Mouse (Mus musculus): ENCODE results near the gene Creld1. TPM values are rescaled to one million over a fixed set of nuclear protein-coding genes. Genes with fewer than 3 reads are reported as not detected.

The Creld1 gene
- polyA plus RNA-seq, 1 experiment from 2014 or later = 39.6 TPM

DNA sequence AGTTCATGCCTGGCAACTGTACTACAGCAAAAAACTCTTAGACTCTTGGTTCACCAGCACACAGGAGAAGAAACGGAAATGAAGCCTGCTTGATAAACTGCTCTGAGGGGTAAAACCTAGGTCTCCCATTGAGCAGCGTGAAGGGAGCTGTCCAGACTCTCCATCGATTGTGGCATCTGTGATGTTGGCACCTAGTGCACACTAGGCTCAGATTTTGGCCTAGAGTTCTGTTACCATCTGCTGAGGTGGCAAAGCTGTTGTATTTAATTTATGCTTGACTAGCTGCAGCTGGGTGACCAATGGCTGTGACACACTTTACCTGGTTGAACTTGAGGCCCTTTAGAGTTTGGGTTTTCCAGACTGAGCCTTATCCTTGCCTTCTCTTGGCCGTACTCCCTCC lies 35.5 kb upstream of the Creld1 start:
- H3K9me3 ChIP-seq = no peaks in the 10 kb centered on the region

DNA sequence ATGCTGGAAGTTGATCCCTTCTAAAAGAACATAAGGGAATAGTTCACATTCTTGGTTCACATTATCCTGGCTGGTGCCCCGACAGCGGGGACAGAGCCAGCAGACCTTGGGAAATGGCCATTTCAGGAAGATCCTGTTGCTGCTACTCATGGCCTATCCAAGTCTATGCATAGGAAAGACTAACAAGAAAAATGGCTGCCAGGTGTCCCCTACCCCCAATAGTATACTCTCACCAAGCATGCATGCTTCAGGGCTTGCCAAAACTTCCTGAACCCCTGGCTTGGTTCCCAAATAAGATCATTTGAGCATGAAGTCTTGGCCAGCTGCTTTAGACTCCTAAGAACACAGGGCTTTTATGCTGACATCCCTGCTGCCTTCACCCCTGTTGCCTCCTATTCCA lies 31.3 kb upstream of the Creld1 start:
- ATAC-seq (ENCODE audit: low FRiP score) = no peak
- H3K4me3 ChIP-seq (replicated peaks) = no peak overlapping the region
- no peak overlapping the region for H3K27ac ChIP-seq
- H3K36me3 ChIP-seq (replicated peaks) = peaks cover 22% of the 10 kb centered on the region
- H3K4me2 ChIP-seq = no peak overlapping the region
- H3K9ac ChIP-seq = no peak overlapping the region
- H3K9me3 ChIP-seq = no peaks in the 10 kb centered on the region
- 82% methylated on average over 2 of the region's 2 CpGs for WGBS
- H3K4me1 ChIP-seq = no peaks in the 10 kb centered on the region
- H3K27me3 ChIP-seq = no peaks in the 10 kb centered on the region

More for the DNA sequence above, 35.5 kb upstream of the Creld1 start:
- no peak for ATAC-seq (ENCODE audit: low FRiP score)
- Histone ChIP-seq H3K4me3 (replicated peaks) (no peak overlapping the region), H3K4me2 (no peak overlapping the region), H3K4me1 (peaks cover 9% of the 10 kb centered on the region), H3K27me3 (no peaks in the 10 kb centered on the region), H3K36me3 (replicated peaks) (peaks cover 37% of the 10 kb centered on the region), H3K9ac (no peak overlapping the region), H3K27ac (no peak overlapping the region)
- 93% methylated on average over 4 of the region's 4 CpGs for WGBS

DNA sequence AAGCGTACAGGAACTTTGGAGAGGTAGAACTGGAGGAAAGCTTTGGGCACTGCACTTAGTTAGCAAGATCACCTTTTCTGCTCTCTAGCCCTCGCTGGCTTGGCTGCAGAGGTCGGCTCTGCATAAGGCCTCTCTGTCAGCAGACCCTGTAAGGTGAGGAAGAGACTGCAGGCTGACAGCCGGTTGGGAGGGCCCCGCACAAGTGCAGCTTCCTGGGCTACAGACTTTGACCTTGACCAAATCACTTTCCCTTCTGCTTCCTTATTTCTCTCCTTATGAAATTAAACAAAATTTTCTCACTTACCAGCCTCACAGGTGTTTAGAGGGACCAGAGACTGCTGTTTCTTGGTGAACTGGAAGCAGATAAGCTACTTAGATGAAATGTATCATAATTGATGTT lies 28.1 kb upstream of the Creld1 start:
- Histone ChIP-seq H3K36me3 (replicated peaks) (no peaks in the 10 kb centered on the region), H3K9me3 (no peaks in the 10 kb centered on the region), H3K4me3 (replicated peaks) (no peak overlapping the region), H3K4me2 (no peak overlapping the region), H3K4me1 (no peaks in the 10 kb centered on the region), H3K9ac (no peak overlapping the region), H3K27ac (no peak overlapping the region), H3K27me3 (peaks cover 7% of the 10 kb centered on the region; the same call in 1 of the 2 replicates)
- WGBS = 76% methylated on average over 5 of the region's 5 CpGs
- ATAC-seq (ENCODE audit: low FRiP score) = no peak

DNA sequence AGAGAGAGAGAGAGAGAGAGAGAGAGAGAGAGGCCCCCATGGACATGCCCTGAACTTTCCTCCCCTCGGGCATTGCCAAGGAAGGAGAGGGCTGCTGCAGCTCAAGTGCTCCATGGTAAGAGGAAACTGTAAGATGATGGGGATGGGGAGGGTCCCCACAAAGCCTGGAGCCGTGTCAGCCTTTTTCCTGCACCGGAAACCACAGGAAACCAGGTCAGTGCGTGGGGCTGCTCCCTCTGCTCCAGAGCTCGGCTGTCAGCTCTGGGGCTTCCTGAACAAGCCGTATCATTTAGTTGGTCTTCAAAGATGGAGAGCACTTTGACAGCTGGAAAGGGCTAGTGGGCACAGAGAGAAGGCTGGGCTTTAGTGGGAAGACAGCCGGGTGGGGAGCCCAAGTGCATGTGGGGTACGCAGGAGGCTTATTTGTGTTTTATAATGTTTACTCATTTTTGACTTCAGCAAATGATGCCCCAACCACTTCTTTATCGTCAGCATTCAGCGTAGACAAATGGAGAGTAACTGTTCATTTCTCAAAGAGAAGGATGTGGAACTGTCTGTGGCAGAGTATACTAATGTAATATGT lies 25.1 kb upstream of the Creld1 start, which contains the start of gene Il17re:
Gene Il17re, plus strand, starts transcription at position 533 of the 583 bp plus-strand sequence.
- Histone ChIP-seq H3K9ac (no peak within 1 kb of the TSS), H3K4me2 (no peak within 1 kb of the TSS)
- 84% methylated on average over 9 of the region's 10 CpGs for WGBS

DNA sequence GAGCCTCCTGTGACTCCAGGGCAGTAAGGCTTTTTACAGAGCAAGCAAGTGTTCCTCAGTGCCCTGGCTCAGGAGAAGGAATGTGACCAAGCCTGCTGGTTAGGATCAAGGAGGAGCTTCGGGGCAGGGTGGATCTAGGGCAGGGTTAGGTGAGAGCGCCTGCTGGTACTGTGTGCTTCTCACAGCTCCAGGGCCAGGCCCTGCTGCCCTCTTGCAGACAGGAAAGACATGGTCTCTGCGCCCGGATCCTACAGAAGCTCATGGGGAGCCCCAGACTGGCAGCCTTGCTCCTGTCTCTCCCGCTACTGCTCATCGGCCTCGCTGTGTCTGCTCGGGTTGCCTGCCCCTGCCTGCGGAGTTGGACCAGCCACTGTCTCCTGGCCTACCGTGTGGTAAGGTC lies 24.5 kb upstream of the Creld1 start:
- ATAC-seq (ENCODE audit: low FRiP score) = no peak
- H3K9me3 ChIP-seq = no peaks in the 10 kb centered on the region
- H3K36me3 ChIP-seq (replicated peaks) = no peaks in the 10 kb centered on the region
- H3K4me2 ChIP-seq = no peak overlapping the region
- H3K9ac ChIP-seq = no peak overlapping the region
- no peaks in the 10 kb centered on the region for H3K4me1 ChIP-seq
- no peak overlapping the region for H3K27ac ChIP-seq
- H3K4me3 ChIP-seq (replicated peaks) = no peak overlapping the region
- H3K27me3 ChIP-seq = peaks cover 13% of the 10 kb centered on the region; the same call in 1 of the 2 replicates
- 77% methylated on average over 10 of the region's 10 CpGs for WGBS

More for the DNA sequence above, 25.1 kb upstream of the Creld1 start, which contains the start of gene Il17re:
- Histone ChIP-seq H3K4me3 (replicated peaks) (no peak within 1 kb of the TSS), H3K27me3 (peaks cover 13% of the 10 kb centered on the region; the same call in 1 of the 2 replicates), H3K4me1 (no peaks in the 10 kb centered on the region), H3K9me3 (no peaks in the 10 kb centered on the region), H3K36me3 (replicated peaks) (no peaks in the 10 kb centered on the region), H3K27ac (no peak within 1 kb of the TSS)
- no peak for ATAC-seq (ENCODE audit: low FRiP score)

DNA sequence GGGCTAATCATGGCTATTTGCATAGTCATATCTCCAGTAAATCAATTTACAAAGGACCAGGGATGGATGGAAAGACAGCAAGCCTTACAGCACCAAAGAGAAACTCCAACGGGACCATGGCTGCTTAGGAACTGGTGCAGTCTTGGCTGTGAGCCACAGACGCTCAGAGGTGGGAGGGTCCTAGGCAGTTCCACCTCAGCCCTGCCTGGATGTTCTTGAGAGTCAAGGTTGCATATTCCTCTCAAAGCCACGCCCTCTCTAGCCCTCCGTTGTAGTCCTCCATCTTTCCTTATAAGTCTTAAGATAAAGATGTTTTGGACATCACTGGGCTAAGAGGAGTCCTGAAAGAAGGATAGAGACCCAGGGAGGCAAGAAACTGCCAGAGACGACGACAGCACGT lies 19.1 kb upstream of the Creld1 start:
- no peak overlapping the region for H3K4me3 ChIP-seq (replicated peaks)
- no peaks in the 10 kb centered on the region for H3K36me3 ChIP-seq (replicated peaks)
- no peaks in the 10 kb centered on the region; the same call in 1 of the 2 replicates for H3K4me1 ChIP-seq
- peaks cover 24% of the 10 kb centered on the region for H3K27me3 ChIP-seq
- no peak overlapping the region for H3K9ac ChIP-seq
- WGBS = 75% methylated on average over 7 of the region's 7 CpGs
- H3K9me3 ChIP-seq = no peaks in the 10 kb centered on the region
- no peak overlapping the region for H3K27ac ChIP-seq
- H3K4me2 ChIP-seq = no peak overlapping the region
- ATAC-seq (ENCODE audit: low FRiP score) = no peak

DNA sequence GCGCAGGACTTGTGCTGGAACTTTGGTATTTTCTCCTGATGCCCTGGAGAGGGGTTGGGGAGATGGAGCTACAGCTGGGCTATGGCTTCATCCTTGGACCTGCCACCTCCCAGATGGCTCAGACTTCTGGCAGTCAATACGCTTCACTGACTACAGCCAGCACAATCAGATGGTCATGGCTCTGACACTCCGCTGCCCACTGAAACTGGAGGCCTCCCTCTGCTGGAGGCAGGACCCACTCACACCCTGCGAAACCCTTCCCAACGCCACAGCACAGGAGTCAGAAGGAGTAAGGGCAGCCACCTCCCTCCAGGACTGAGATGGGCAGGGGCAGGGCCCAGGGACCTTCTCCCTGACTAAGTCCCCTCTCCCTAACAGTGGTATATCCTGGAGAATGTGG lies 17.5 kb upstream of the Creld1 start:
- no peaks in the 10 kb centered on the region for H3K9me3 ChIP-seq
- ATAC-seq (ENCODE audit: low FRiP score) = no peak
- H3K27me3 ChIP-seq = peaks cover 40% of the 10 kb centered on the region
- no peak overlapping the region for H3K27ac ChIP-seq
- H3K9ac ChIP-seq = no peak overlapping the region
- WGBS = 58% methylated on average over 5 of the region's 5 CpGs
- no peaks in the 10 kb centered on the region for H3K36me3 ChIP-seq (replicated peaks)
- H3K4me3 ChIP-seq (replicated peaks) = no peak overlapping the region
- no peak overlapping the region for H3K4me2 ChIP-seq
- H3K4me1 ChIP-seq = peaks cover 7% of the 10 kb centered on the region

DNA sequence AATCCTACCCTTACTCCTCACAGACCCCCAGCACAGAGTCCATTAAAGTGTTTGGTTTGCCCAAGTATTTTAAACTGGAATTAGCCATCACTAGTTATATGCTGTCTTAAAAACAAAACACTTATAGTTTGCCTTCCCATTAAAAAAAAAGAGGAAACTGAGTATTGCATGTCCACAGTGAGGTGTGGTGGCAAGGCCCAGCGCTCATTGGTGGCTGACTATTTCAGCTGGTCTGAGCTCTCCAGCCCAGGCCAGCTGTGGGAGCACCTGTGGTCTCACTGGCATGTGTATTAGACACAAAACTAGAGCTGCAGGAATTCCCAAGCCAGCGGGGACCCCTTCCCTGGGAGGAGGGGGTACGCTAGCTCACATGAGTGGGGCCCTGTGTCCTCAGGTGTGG lies 14.6 kb upstream of the Creld1 start:
- H3K4me2 ChIP-seq = peak overlapping the region; percentile 59; the same call in 1 of the 2 replicates
- H3K27me3 ChIP-seq = peaks cover 55% of the 10 kb centered on the region
- peaks cover 11% of the 10 kb centered on the region for H3K4me1 ChIP-seq
- H3K36me3 ChIP-seq (replicated peaks) = no peaks in the 10 kb centered on the region
- ATAC-seq (ENCODE audit: low FRiP score) = no peak
- no peak overlapping the region for H3K4me3 ChIP-seq (replicated peaks)
- no peak overlapping the region for H3K27ac ChIP-seq
- no peaks in the 10 kb centered on the region for H3K9me3 ChIP-seq
- WGBS = 62% methylated on average over 3 of the region's 3 CpGs
- H3K9ac ChIP-seq = no peak overlapping the region

DNA sequence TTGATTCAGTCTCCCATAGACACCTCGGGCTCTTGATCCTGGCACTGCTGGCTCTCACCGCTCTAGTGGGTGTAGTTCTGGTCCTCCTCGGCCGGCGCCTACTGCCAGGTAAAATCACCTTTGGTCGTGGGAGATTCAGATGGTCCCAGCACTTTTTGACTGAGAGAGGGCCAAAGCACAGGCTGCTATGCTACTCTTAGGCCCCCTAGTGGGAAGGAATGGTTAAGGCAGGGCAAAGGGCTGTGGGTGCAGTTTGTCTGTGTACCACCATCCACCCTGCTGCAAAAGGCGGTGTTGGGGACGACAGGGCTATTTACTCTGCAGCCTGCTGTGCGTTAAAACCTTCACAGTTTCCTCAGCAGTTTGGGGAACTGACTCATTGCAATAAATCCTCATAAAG lies 14.1 kb upstream of the Creld1 start:
- peaks cover 55% of the 10 kb centered on the region for H3K27me3 ChIP-seq
- ATAC-seq (ENCODE audit: low FRiP score) = peak; percentile 62
- 8% methylated on average over 9 of the region's 9 CpGs for WGBS
- H3K9me3 ChIP-seq = no peaks in the 10 kb centered on the region
- H3K4me2 ChIP-seq = peak overlapping the region; percentile 59
- H3K4me1 ChIP-seq = peaks cover 11% of the 10 kb centered on the region
- no peaks in the 10 kb centered on the region for H3K36me3 ChIP-seq (replicated peaks)
- H3K27ac ChIP-seq = no peak overlapping the region
- peak overlapping the region; percentile 33 for H3K9ac ChIP-seq
- peak overlapping the region; percentile 35 for H3K4me3 ChIP-seq (replicated peaks)

DNA sequence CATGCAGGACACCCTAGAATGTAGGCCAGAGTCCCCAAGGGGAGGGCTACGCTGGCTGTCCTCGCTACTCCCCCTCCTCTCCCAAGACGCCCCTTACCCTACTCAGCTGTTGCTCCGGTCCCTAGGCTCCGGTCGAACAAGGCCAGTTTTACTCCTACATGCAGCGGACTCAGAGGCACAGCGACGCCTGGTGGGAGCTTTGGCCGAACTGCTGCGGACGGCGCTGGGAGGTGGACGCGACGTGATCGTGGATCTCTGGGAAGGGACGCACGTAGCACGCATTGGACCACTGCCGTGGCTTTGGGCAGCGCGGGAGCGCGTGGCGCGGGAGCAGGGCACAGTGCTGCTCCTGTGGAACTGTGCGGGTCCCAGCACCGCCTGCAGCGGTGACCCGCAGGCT lies 13.7 kb upstream of the Creld1 start:
- H3K4me2 ChIP-seq = peak overlapping the region; percentile 59
- peak overlapping the region; percentile 35 for H3K4me3 ChIP-seq (replicated peaks)
- no peak overlapping the region for H3K27ac ChIP-seq
- no peaks in the 10 kb centered on the region for H3K36me3 ChIP-seq (replicated peaks)
- peak overlapping the region; percentile 33 for H3K9ac ChIP-seq
- peaks cover 11% of the 10 kb centered on the region for H3K4me1 ChIP-seq
- H3K9me3 ChIP-seq = no peaks in the 10 kb centered on the region
- WGBS = 1% methylated on average over 30 of the region's 31 CpGs
- H3K27me3 ChIP-seq = peaks cover 55% of the 10 kb centered on the region
- ATAC-seq (ENCODE audit: low FRiP score) = peak; percentile 79

DNA sequence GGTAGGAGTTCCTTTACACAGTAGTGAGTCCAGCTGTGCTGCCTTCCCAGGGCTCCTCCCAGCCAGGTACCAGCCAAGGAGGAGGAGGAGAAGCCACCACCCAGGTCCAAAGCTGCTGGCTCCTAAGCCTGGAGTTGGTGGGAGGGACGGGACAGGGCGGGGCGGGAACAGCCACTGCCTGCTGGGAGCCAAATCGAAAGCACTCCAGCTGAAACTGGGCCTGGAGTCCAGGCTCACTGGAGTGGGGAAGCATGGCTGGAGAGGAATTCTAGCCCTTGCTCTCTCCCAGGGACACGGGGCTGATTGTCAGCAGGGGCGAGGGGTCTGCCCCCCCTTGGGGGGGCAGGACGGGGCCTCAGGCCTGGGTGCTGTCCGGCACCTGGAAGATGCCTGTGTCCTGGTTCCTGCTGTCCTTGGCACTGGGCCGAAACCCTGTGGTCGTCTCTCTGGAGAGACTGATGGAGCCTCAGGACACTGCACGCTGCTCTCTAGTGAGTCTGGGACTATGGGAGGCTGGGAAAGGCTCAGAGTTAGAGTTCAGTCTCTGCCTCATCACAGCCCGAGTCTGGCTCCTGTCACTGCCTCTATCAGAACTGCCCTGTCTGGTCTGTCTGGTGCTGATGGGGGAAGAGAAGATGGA lies 11.7 kb upstream of the Creld1 start, which contains the start of gene Il17rc:
Gene Il17rc, plus strand, starts transcription at position 131 of the 640 bp plus-strand sequence.
- Histone ChIP-seq H3K9me3 (no peaks in the 10 kb centered on the region), H3K27me3 (peaks cover 49% of the 10 kb centered on the region), H3K4me3 (replicated peaks) (no peak within 1 kb of the TSS), H3K4me2 (no peak within 1 kb of the TSS), H3K4me1 (peaks cover 11% of the 10 kb centered on the region), H3K36me3 (replicated peaks) (no peaks in the 10 kb centered on the region), H3K9ac (peak within 1 kb of the TSS; percentile 17), H3K27ac (no peak within 1 kb of the TSS)
- WGBS = 19% methylated on average over 12 of the region's 12 CpGs
- no peak for ATAC-seq (ENCODE audit: low FRiP score)

DNA sequence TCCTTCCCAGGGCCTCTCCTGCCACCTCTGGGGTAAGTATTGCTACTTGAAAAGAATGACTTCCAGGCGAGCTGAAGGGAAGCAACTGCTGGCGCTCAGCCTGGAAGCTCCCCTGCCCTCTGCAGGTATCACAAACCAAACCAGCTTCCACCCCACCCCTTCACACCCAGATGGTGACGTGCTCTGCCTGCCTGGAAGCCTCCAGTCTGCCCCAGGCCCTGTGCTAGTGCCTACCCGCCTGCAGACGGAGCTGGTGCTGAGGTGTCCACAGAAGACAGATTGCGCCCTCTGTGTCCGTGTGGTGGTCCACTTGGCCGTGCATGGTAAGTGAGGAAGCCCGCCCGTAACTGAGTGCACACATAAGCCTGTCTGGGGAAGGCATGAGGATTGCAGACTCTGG lies 11.0 kb upstream of the Creld1 start:
- H3K9ac ChIP-seq = no peak overlapping the region; the same call in 1 of the 2 replicates
- H3K4me3 ChIP-seq (replicated peaks) = no peak overlapping the region
- no peak for ATAC-seq (ENCODE audit: low FRiP score)
- H3K4me2 ChIP-seq = no peak overlapping the region
- peaks cover 11% of the 10 kb centered on the region for H3K4me1 ChIP-seq
- no peak overlapping the region for H3K27ac ChIP-seq
- peaks cover 54% of the 10 kb centered on the region for H3K27me3 ChIP-seq
- H3K36me3 ChIP-seq (replicated peaks) = no peaks in the 10 kb centered on the region
- H3K9me3 ChIP-seq = no peaks in the 10 kb centered on the region
- WGBS = 68% methylated on average over 10 of the region's 10 CpGs

DNA sequence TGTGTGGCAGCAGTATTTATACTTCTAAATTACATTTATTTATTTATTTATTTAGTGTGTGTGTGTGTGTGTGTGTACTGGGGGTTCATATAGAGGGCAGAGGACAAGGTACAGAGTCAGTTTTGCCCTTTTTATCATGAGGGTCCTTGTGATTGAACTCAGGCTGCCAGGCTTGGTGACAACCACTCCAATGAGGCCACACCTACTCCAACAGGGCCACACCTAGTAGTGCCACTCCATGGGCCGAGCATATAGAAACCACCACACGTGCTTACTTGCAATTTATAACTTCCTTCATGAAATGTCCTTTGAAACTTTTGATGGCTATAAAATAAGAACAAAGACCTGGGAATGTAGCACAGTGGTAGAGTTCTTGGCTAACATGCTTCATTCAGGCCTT lies 9.9 kb upstream of the Creld1 start:
- WGBS = 84% methylated on average over 2 of the region's 2 CpGs
- no peak overlapping the region for H3K27ac ChIP-seq
- no peak for ATAC-seq (ENCODE audit: low FRiP score)
- H3K27me3 ChIP-seq = peaks cover 57% of the 10 kb centered on the region
- H3K36me3 ChIP-seq (replicated peaks) = no peaks in the 10 kb centered on the region
- H3K4me3 ChIP-seq (replicated peaks) = no peak overlapping the region
- H3K4me2 ChIP-seq = no peak overlapping the region
- no peak overlapping the region for H3K9ac ChIP-seq
- H3K4me1 ChIP-seq = peaks cover 11% of the 10 kb centered on the region
- no peaks in the 10 kb centered on the region for H3K9me3 ChIP-seq

Data from forebrain, embryonic 12.5 days (tissue).